Mouse (Mus musculus) heart, adult 2 months (tissue): ENCODE data around the gene Gucd1.

ENCODE experiments used
- CTCF ChIP-seq: fragments of 200-600 bp; IDR thresholded peaks from 2 replicates; pipeline ENCODE4 v1.8.1; 2022; ENCODE audit warnings: antibody characterized with exemption, mild to moderate bottlenecking, moderate library complexity
- POLR2A ChIP-seq: fragments of 200-500 bp; IDR thresholded peaks from 2 replicates; pipeline ENCODE4 v1.6.1; 2011; ENCODE audit warnings: mild to moderate bottlenecking, low read depth, low read length, control low read depth; ENCODE audit not compliant: insufficient read depth

DNA sequence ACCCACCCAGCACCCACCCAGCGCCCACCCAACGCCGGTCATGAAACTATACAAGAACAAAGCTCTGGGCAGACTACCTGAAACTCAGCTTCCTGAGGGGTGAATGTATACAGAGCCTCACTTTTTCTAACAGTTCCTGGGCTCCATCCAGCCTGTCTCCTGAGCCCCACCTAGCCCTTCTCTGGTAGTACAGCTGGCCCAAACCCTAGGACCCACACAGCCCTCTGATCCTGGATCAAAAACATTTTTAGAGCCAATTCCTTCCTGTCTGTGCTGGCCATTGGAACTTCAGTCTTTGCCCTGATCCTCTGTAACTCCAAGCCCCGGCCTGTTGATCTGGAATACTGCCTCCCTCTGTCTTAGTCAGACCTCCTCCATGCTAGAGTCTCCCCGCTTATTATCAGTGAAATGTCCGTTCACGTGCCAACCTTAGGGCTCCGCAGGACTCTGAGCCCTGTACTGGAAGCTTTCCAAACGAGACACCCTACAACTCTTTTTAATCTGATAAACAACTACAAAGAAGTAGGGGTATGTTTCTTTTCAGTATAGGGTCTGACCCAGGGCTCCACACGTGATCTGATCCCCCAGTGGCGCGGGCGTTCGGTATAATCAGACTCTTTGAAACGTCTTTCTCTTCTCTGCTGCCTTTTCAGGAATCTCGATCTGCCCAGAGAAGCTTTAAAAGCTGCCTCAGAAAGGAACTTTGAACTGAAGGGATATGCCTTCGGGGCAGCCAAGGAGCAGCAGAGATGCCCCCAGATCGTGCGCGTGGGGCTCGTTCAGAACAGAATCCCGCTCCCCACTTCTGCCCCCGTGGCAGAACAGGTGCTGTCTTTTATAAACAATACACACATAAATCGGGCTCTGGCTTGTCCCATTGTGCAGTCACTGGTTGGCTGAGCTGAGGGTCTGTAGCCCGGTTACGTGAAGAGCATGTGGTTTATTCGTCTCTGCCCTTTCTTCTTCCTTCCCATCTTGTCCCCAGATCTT lies 105.4 kb downstream of the Gucd1 start:
- TF ChIP-seq CTCF (no peak), POLR2A (no peak)
